8 mouse cellular contexts compared by ENCODE assay signal in genomic region chr11:60538371-60539281, GRCm38 (mm10). TPM values are rescaled to one million over a fixed set of nuclear protein-coding genes. Genes with fewer than 3 reads are reported as not detected.
A peak's percentile ranks its signal among the peaks of the same experiment; 100 is the strongest.
DNase-seq lines count a peak whose midpoint lies in the region; ATAC-seq lines count a peak whose summit lies in the region.

No protein-coding gene starts in this region.

- DNase-seq in ES-CJ7 (ENCODE audit: low read depth, low spot score), result peak; percentile 32
- DNase-seq in brain, adult 2 months (ENCODE audit: low read depth, low spot score), result peak; percentile 35
- peak; percentile 44 for DNase-seq in heart, postnatal 4 days
- peak; percentile 33 for DNase-seq in layer of hippocampus, adult 9-11 months
- peak; percentile 34 for DNase-seq in lung, postnatal 14 days
- peak; percentile 2 for DNase-seq in retina, postnatal 7 days (ENCODE audit: low read depth, low spot score)
- peak; percentile 74 for DNase-seq in thymus, postnatal 4 days

- peak; percentile 62 for ATAC-seq in erythroblast, adult 5-6 weeks (replicated peaks; ENCODE audit: low FRiP score, poor library complexity, severe bottlenecking)

RNA-seq across cellular contexts. Expression of gene Alkbh5, which starts 2.4 kb away (rescaled TPM):
- total RNA-seq in erythroblast, adult 5-6 weeks (2015; ENCODE audit: low replicate concordance), result 9.8 and 10.2 TPM in 2 replicates
- total RNA-seq in erythroblast, adult 5-6 weeks (2017; ENCODE audit: low replicate concordance), result 10.9 and 13.8 TPM in 2 replicates
- 10 to 100 TPM; 69.1 to 71.9 TPM for total RNA-seq in heart, postnatal 4 days (2021)

Comparison
In these comparisons a context has a peak if more than half of its experiments do, and no peak if none do; other contexts are left out.
1. Peak in every context shown above with its lines: DNase-seq and ATAC-seq.
2. DNase-seq: peak in every context shown above with its lines; median percentile 74 in thymus, postnatal 4 days; 44 in heart, postnatal 4 days; 35 in brain, adult 2 months; 34 in lung, postnatal 14 days; 33 in layer of hippocampus, adult 9-11 months; 32 in ES-CJ7; 2 in retina, postnatal 7 days.
3. RNA of gene Alkbh5, which starts 2.4 kb away (total RNA-seq): 69.1 to 71.9 TPM in heart, postnatal 4 days; 9.8 to 13.8 TPM in erythroblast, adult 5-6 weeks; every median in the first group is over 4 times any median in the second.